ENCODE assay signal across 10 mouse cellular contexts in the genomic region with DNA sequence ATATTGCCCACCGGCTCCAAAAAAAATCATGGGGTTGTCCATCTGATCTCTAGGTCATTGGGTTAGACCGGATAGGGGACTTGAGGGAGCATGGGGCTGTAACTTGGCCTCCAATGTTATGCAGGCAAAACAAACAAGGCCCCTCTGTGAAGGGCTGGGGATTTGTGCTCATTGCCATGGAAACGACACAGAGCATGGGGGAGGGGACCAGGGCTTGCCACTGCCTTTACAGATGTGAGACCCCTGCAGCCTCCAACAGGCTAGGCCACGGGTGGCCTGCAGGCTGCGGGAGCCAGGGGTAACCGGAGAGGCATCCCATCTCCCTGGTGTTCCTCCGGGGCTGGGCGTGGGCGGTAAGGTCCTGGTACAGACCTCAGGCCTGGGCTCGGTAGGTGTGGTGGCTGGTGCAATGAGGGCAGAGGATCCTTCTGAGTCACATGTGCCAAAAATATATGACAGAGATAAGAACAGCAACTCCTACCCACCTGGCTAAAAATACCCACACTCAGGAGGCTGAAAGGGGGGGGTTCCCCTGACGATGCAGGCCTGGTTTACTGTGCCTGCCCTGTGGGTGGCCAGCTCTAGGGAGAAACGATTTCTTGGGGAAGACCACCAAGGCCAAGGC. TPM values are rescaled to one million over a fixed set of nuclear protein-coding genes. Genes with fewer than 3 reads are reported as not detected.
DNase-seq lines count a peak whose midpoint lies in the region; ATAC-seq lines count a peak whose summit lies in the region.
"Had no signal": no experiment of that assay in that cellular context is flagged by ENCODE, and none has a peak within 500 bp of the region (broad histone marks: within the 10 kb centered on the region; RNA-seq: fewer than 3 reads in every experiment).

No protein-coding gene starts in this region.

- 8% methylated on average over 12 of the region's 12 CpGs for WGBS in forebrain, embryonic 14.5 days
- WGBS in hindbrain, embryonic 13.5 days, result 4% methylated on average over 12 of the region's 12 CpGs
- 2% methylated on average over 12 of the region's 12 CpGs for WGBS in midbrain, embryonic 14.5 days

- peak; percentile 37; the same call in 1 of the 2 replicates for ATAC-seq in forebrain, embryonic 14.5 days
- peak; percentile 52; the same call in 1 of the 2 replicates for ATAC-seq in hindbrain, embryonic 13.5 days (ENCODE audit: low FRiP score)
- ATAC-seq in midbrain, embryonic 14.5 days (ENCODE audit: low FRiP score, low TSS enrichment), result peak; percentile 41
- no peak for ATAC-seq in cerebellum, adult (ENCODE audit: insufficient number of reproducible peaks, low FRiP score, low TSS enrichment)

- 0 out of 2 replicates have a peak, but pooled peaks cover 4% of the 10 kb centered on the region for H3K27me3 ChIP-seq in forebrain, embryonic 14.5 days (replicated peaks; ENCODE audit: control insufficient read depth, insufficient read depth, low read length)
- H3K27me3 ChIP-seq in hindbrain, embryonic 13.5 days, result peaks cover 44% of the 10 kb centered on the region
- H3K27me3 ChIP-seq in midbrain, embryonic 14.5 days (ENCODE audit: control insufficient read depth, insufficient read depth, low read length), result peaks cover 18% of the 10 kb centered on the region

- no peak overlapping the region for H3K27ac ChIP-seq in forebrain, embryonic 14.5 days (ENCODE audit: low read depth, low read length)
- peak overlapping the region; percentile 79 for H3K27ac ChIP-seq in hindbrain, embryonic 13.5 days
- H3K27ac ChIP-seq in midbrain, embryonic 14.5 days (replicated peaks; ENCODE audit: low read depth, low read length), result peak overlapping the region; percentile 49

- DNase-seq in embryo, embryonic 10 days (ENCODE audit: low spot score), result peak; percentile 93
- DNase-seq in forebrain, embryonic 14.5 days (ENCODE audit: low spot score), result peak; percentile 60
- peak; percentile 84 for DNase-seq in midbrain, embryonic 14.5 days
- DNase-seq in adrenal gland, postnatal 25 days, result no peak
- DNase-seq in gastrocnemius, postnatal 4 days (ENCODE audit: low spot score in 2 of 2), result no peak
- DNase-seq in spleen, postnatal 4 days (ENCODE audit: low spot score in 2 of 2), result no peak

- no peaks in the 10 kb centered on the region for H3K9me3 ChIP-seq in forebrain, embryonic 14.5 days (replicated peaks; ENCODE audit: control insufficient read depth, low read length)
- H3K9me3 ChIP-seq in hindbrain, embryonic 13.5 days, result no peaks in the 10 kb centered on the region
- H3K9me3 ChIP-seq in midbrain, embryonic 14.5 days (ENCODE audit: control insufficient read depth, low read length), result no peaks in the 10 kb centered on the region

- H3K4me3 ChIP-seq in forebrain, embryonic 14.5 days (ENCODE audit: low read depth, low read length), result no peak overlapping the region
- no peak overlapping the region for H3K4me3 ChIP-seq in hindbrain, embryonic 13.5 days
- H3K4me3 ChIP-seq in midbrain, embryonic 14.5 days (replicated peaks; ENCODE audit: low read depth, low read length), result no peak overlapping the region

- no peak overlapping the region for H3K4me2 ChIP-seq in forebrain, embryonic 14.5 days (ENCODE audit: low read length)
- H3K4me2 ChIP-seq in hindbrain, embryonic 13.5 days, result peak overlapping the region; percentile 23; the same call in 1 of the 2 replicates
- H3K4me2 ChIP-seq in midbrain, embryonic 14.5 days (ENCODE audit: low read length), result 0 out of 2 replicates have a peak overlapping the region, but pooled peaks have one; percentile 19

- H3K4me1 ChIP-seq in forebrain, embryonic 14.5 days (ENCODE audit: control insufficient read depth, insufficient read depth, low read length), result peaks cover 13% of the 10 kb centered on the region
- peaks cover 79% of the 10 kb centered on the region for H3K4me1 ChIP-seq in hindbrain, embryonic 13.5 days (replicated peaks)
- H3K4me1 ChIP-seq in midbrain, embryonic 14.5 days (ENCODE audit: control insufficient read depth, insufficient read depth, low read length), result peaks cover 42% of the 10 kb centered on the region

- H3K36me3 ChIP-seq in forebrain, embryonic 14.5 days (ENCODE audit: control insufficient read depth, insufficient read depth, low read length), result no peaks in the 10 kb centered on the region
- no peaks in the 10 kb centered on the region for H3K36me3 ChIP-seq in hindbrain, embryonic 13.5 days
- no peaks in the 10 kb centered on the region for H3K36me3 ChIP-seq in midbrain, embryonic 14.5 days (ENCODE audit: control insufficient read depth, insufficient read depth, low read length)

- H3K9ac ChIP-seq in forebrain, embryonic 14.5 days (ENCODE audit: low read length), result no peak overlapping the region
- H3K9ac ChIP-seq in hindbrain, embryonic 13.5 days, result peak overlapping the region; percentile 61
- no peak overlapping the region; the same call in 1 of the 2 replicates for H3K9ac ChIP-seq in midbrain, embryonic 14.5 days (replicated peaks; ENCODE audit: low read length)

RNA-seq across cellular contexts. Expression of a gene that starts 47.3 kb away (rescaled TPM):
- polyA plus RNA-seq in forebrain, embryonic 14.5 days (2014; fragmentation: Nextera tagmentation; extraction: Ambion mirVana), result 0.34 and 0.40 TPM in 2 replicates
- 6.3 and 6.7 TPM in 2 replicates for polyA plus RNA-seq in hindbrain, embryonic 13.5 days (2015; fragmentation: Nextera tagmentation; extraction: Ambion mirVana)
- 1.7 and 2.3 TPM in 2 replicates for polyA plus RNA-seq in midbrain, embryonic 14.5 days (2014; fragmentation: Nextera tagmentation; extraction: Ambion mirVana)
- 0.15 TPM in 1 of 2 replicates, not detected in the other for total RNA-seq in adrenal gland, postnatal 25 days (2021)
- total RNA-seq in gastrocnemius, postnatal 4 days (2021), result 1 to 10 TPM in 1 of 2 experiments, under 1 TPM in 1; 0.98 to 1.3 TPM
- polyA plus RNA-seq: gonadal fat pad, adult 2 months; stomach, embryonic 16.5 days had no signal

Comparison
In these comparisons a context has a peak if more than half of its experiments do, and no peak if none do; other contexts are left out.
1. DNase-seq: peak in embryo, embryonic 10 days (single experiment), forebrain, embryonic 14.5 days (single experiment) and midbrain, embryonic 14.5 days (single experiment); none in adrenal gland, postnatal 25 days (single experiment), gastrocnemius, postnatal 4 days (0 of 2) and spleen, postnatal 4 days (0 of 2).